Mouse (Mus musculus) lung, embryonic 16.5 days (tissue): Measurements from ENCODE around the gene Ern2. TPM values are rescaled to one million over a fixed set of nuclear protein-coding genes. Genes with fewer than 3 reads are reported as not detected.

Experiments
- ATAC-seq: fragments of 200-750 bp; cut with Nextera tagmentation; 2 replicates; pipeline ENCODE4 v1.8.0; 2017; ENCODE audit warnings: low read depth, mild to moderate bottlenecking, moderate library complexity
- H3K27ac ChIP-seq: fragments of 300-500 bp; sonication (generic); 2 replicates; pipeline ENCODE4 v1.5.1; 2014; ENCODE audit warnings: mild to moderate bottlenecking, control low read depth, low read length
- H3K27me3 ChIP-seq: fragments of 300-500 bp; sonication (generic); 2 replicates; pipeline ENCODE4 v1.6.1; 2014; ENCODE audit warnings: low read depth, low read length, mixed read lengths; ENCODE audit not compliant: control insufficient read depth, insufficient read depth
- H3K36me3 ChIP-seq: fragments of 300-500 bp; sonication (generic); 2 replicates; pipeline ENCODE4 v1.6.1; 2014; ENCODE audit warnings: low read length; ENCODE audit not compliant: control insufficient read depth, insufficient read depth
- H3K4me1 ChIP-seq: fragments of 300-500 bp; sonication (generic); replicated peaks from 2 replicates; pipeline ENCODE4 v1.6.1; 2014; ENCODE audit warnings: low read length, mixed read lengths; ENCODE audit not compliant: control insufficient read depth, insufficient read depth
- H3K4me2 ChIP-seq: fragments of 300-500 bp; sonication (generic); 2 replicates; pipeline ENCODE4 v1.6.1; 2014; ENCODE audit warnings: low read depth, low read length, control low read depth
- H3K4me3 ChIP-seq: fragments of 300-500 bp; sonication (generic); 2 replicates; pipeline ENCODE4 v1.5.1; 2014; ENCODE audit warnings: mild to moderate bottlenecking, low read length, control low read depth
- H3K9ac ChIP-seq: fragments of 300-500 bp; sonication (generic); 2 replicates; pipeline ENCODE4 v1.6.1; 2014; ENCODE audit warnings: low read length, control low read depth
- H3K9me3 ChIP-seq: fragments of 300-500 bp; sonication (generic); 2 replicates; pipeline ENCODE4 v1.6.1; 2016; ENCODE audit warnings: low read length; ENCODE audit not compliant: control insufficient read depth
- WGBS: fragments of 180-500 bp; shearing (Covaris S2); extraction: QIAGEN DNeasy Blood & Tissue Kit; methylation state at CpG from one replicate; pipeline ENCODE4 v1.1.7; 2014; 5-methylcytosine and 5-hydroxymethylcytosine counted together
- polyA plus RNA-seq: library from polyadenylated mRNA; unstranded; fragments of >200 nt; fragmentation: Nextera tagmentation; extraction: Ambion mirVana; gene quantifications from 2 replicates; pipeline ENCODE4 v1.2.1, GENCODE M21; 2015

The Ern2 gene
- 0.34 and 1.2 TPM in 2 replicates for polyA plus RNA-seq

DNA sequence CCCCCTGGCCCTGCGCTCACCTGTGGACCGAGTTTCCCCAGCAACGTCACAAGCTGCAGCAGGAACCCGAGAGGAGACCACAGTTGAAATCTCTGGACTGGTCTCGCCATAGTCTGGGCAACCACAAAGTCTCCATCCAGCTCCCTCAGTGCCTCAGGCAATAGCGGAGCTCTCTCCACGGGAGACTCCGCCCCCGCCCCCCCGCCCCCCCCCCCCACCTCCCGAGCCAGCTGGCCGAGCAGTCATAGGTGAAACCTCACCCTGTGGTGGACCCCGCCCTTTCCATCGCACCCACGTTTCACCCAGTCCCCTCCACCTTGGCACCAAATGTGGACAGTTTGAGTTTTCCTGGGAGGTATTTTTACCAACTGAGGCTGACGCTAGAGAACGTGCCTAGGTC, at the start of gene Ern2:
Ern2 (minus strand) TSS at position 165 of the 400 bp plus-strand sequence.
- no peaks in the 10 kb centered on the region for H3K4me1 ChIP-seq
- H3K9me3 ChIP-seq, result no peaks in the 10 kb centered on the region
- no peak within 1 kb of the TSS for H3K4me3 ChIP-seq
- H3K9ac ChIP-seq, result no peak within 1 kb of the TSS
- no peaks in the 10 kb centered on the region for H3K27me3 ChIP-seq
- 17% methylated on average over 15 of the region's 17 CpGs for WGBS
- no peak for ATAC-seq
- H3K27ac ChIP-seq, result no peak within 1 kb of the TSS
- H3K36me3 ChIP-seq, result no peaks in the 10 kb centered on the region
- H3K4me2 ChIP-seq, result no peak within 1 kb of the TSS

DNA sequence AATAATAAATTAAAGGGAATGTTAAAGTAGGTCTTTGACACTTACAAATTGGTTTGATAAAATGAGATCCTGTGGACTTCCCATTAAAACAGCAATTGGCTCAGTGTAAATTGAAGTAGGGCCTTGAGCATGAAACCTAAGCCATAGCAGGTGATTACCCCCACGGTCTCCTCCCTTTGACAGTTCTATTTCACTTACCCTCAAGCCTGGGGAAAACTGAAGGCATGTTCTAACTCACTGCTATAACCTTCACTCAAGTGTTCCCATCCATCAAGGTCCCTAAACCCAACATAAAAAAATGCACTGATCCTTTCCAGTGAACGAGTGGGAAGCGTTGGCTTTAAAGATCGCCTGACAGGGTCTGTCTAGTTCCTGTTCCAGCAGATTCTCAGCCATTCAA, 44.9 kb upstream of the Ern2 start:
- no peak overlapping the region for H3K4me3 ChIP-seq
- H3K36me3 ChIP-seq, result no peaks in the 10 kb centered on the region
- no peaks in the 10 kb centered on the region for H3K4me1 ChIP-seq
- WGBS, result 70% methylated on average over 4 of the region's 4 CpGs
- H3K27me3 ChIP-seq, result no peaks in the 10 kb centered on the region
- H3K4me2 ChIP-seq, result no peak overlapping the region
- no peak overlapping the region for H3K27ac ChIP-seq
- H3K9ac ChIP-seq, result no peak overlapping the region
- ATAC-seq, result no peak
- no peaks in the 10 kb centered on the region for H3K9me3 ChIP-seq

DNA sequence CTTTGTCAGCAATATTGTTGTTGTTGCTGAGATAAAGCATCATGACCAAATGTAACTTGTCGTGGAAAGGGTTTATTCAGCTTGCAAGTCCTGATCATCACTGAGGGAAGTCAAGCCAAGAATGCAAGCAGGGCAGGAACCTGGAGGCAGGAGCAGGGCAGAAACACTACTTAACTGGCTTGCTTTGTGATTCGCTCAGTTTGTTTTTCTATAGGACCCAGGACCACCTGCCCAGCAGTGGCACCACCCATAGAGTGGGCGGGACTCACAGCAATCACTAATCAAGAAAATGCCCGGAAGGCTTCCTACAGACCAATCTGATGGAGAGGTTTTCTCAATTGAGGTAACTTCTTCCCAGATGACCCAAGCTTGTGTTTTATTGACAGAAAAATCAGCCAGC, 43.9 kb upstream of the Ern2 start:
- ATAC-seq, result no peak
- Histone ChIP-seq H3K4me1 (no peaks in the 10 kb centered on the region), H3K27me3 (no peaks in the 10 kb centered on the region), H3K27ac (no peak overlapping the region), H3K4me2 (no peak overlapping the region), H3K9me3 (no peaks in the 10 kb centered on the region), H3K9ac (no peak overlapping the region), H3K4me3 (no peak overlapping the region), H3K36me3 (no peaks in the 10 kb centered on the region)
- WGBS, result 64% methylated on average over 4 of the region's 4 CpGs

DNA sequence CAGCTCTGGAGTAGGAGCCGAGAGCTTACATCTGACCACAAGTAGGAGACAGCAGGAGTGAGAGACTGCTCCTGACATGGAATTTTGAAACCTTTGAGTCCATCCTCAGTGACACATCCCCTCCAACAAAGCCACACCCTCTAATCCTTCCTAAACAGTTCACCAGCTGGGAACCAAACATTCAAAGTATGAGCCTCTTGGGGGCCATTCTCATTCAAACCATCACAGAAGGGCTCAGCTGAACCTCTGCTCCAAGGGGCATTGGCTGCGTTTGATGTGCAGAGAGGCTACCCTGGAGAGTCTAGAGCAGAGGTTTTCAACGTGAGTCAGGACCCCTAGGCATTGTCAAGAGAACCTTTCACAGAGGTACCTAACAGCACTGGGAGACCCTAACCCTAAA, 43.3 kb upstream of the Ern2 start:
- no peaks in the 10 kb centered on the region for H3K4me1 ChIP-seq
- 51% methylated on average over 3 of the region's 3 CpGs for WGBS
- no peak overlapping the region for H3K4me2 ChIP-seq
- no peak for ATAC-seq
- H3K36me3 ChIP-seq, result no peaks in the 10 kb centered on the region
- no peak overlapping the region for H3K9ac ChIP-seq
- H3K27ac ChIP-seq, result no peak overlapping the region
- no peaks in the 10 kb centered on the region for H3K9me3 ChIP-seq
- H3K4me3 ChIP-seq, result no peak overlapping the region
- H3K27me3 ChIP-seq, result no peaks in the 10 kb centered on the region

DNA sequence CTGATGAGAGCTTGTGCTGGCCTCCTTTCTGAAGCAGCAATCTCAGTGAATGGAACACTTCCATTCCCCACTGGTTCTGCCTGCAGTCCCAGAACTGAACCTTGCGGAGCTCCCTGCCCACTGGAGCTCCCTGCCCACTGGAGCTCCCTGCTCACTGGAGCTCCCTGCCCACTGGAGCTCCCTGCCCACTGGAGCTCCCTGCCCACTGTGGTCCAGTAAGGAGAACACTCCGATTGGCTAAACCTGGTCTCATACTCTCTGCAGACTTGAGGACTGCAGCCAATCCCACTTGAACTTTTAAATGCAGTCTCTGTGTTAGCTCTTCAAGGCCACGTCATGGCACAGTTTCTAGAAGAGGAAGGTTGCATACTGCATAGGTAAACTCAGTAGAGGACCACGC, 40.7 kb upstream of the Ern2 start:
- no peak overlapping the region for H3K4me3 ChIP-seq
- H3K4me1 ChIP-seq, result no peaks in the 10 kb centered on the region
- H3K36me3 ChIP-seq, result no peaks in the 10 kb centered on the region
- WGBS, result 70% methylated on average over 4 of the region's 4 CpGs
- H3K9ac ChIP-seq, result no peak overlapping the region
- no peaks in the 10 kb centered on the region for H3K9me3 ChIP-seq
- H3K4me2 ChIP-seq, result no peak overlapping the region
- no peak overlapping the region for H3K27ac ChIP-seq
- no peak for ATAC-seq
- H3K27me3 ChIP-seq, result no peaks in the 10 kb centered on the region

DNA sequence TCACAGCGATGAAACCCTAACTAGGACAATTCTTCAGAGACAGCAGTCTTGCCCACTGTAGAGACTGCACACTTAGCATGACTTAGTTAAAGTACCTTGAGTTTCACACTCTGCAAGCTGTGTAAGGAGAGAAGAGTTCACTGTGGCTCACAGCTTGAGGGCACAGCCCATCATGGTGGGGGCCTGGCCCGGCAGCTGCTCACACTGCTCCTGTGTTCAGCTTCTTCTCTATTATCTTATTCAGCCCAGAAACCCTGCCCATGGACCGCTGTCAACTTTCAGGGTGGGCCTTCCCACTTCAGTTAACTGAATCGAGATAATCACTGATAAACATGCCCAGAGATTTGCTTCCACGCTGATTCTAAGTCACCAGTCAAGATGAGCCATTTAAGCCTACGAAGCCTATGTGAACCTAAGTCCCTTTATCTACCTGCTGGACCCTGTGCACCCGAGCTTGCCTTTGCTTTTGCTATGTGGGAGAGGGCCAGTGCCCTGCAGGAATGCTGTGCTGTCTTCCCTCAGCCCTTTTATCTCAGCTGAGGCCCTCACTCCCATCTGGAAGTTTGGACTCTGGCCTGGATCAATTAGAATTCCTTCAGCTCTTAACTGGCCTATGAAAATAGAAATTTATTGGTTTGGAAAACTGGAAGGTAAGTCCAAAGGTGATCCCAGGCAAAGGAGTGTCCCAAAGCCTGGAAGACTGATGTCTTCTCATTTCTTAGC, 40.2 kb upstream of the Ern2 start:
- H3K9ac ChIP-seq, result no peak overlapping the region
- no peak overlapping the region for H3K4me2 ChIP-seq
- no peak overlapping the region for H3K4me3 ChIP-seq
- no peaks in the 10 kb centered on the region for H3K4me1 ChIP-seq
- H3K9me3 ChIP-seq, result no peaks in the 10 kb centered on the region
- H3K27me3 ChIP-seq, result no peaks in the 10 kb centered on the region
- H3K27ac ChIP-seq, result no peak overlapping the region
- 66% methylated on average over 7 of the region's 7 CpGs for WGBS
- no peak for ATAC-seq
- H3K36me3 ChIP-seq, result no peaks in the 10 kb centered on the region

DNA sequence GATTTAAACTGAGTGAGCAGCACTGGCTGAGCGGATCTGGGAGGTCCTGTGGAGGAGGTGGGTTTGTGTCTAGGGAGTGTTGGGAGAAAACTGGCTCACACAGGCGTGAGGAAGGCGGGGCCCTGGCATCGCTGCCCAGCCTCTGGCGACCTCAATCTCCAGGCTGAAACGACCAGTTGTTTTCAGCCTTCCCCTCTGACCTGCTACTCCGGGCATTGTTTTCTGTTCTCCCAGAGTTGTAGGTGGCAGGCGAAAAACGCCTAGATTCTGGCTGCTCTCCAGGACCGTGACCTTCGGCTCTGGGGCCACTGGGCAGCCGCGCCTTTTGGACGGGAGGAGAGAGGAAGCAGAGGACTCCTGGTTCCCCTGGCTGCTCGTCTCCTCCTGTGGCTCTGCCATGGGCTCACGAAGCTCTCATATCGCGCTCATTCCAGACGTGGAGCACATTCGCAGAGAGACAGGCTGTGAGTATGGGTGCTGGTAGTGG, 33.4 kb upstream of the Ern2 start, which contains the start of gene Chp2:
Chp2 (plus strand) TSS at position 182 of the 487 bp plus-strand sequence.
- 13% methylated on average over 20 of the region's 20 CpGs for WGBS
- no peak within 1 kb of the TSS for H3K9ac ChIP-seq

DNA sequence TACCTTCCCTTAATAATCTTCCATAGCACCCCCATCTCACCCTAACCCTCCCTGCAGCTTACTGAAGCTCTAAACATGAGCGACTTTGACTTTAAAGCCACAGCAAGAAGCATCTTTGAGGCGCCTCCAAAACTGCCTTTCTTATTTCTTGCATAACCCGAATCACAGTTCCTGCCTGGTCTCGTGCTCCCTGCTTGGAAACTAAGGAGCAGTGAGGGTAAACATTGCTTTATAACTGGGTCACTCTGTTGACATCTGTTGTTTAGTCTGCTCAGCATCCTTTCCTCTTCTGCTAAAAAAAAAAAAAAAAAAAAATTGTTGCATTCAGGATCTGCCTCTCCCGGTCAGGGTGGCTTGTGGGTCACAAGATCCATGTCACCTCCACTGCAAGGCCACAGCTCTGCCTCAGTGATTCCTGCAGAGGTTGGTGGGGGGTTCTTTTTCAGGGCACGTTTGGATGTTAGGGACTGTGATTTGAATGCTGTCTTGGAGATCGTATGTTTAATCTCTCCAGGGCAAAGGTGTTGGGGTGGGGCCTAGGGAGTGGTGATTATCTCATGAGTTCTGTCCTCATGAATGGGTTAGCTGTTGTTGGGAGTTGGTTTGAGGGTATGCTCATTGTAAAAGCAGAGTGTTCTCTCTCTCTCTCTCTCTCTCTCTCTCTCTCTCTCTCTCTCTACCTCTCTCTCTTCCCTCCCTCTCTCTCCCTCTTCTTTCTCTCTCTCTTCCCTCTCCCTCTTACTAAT, 22.4 kb upstream of the Ern2 start:
- no peak overlapping the region for H3K4me2 ChIP-seq
- no peaks in the 10 kb centered on the region for H3K4me1 ChIP-seq
- WGBS, result 29% methylated on average over 7 of the region's 7 CpGs
- no peaks in the 10 kb centered on the region for H3K36me3 ChIP-seq
- H3K27me3 ChIP-seq, result no peaks in the 10 kb centered on the region
- no peak overlapping the region for H3K27ac ChIP-seq
- no peak overlapping the region for H3K4me3 ChIP-seq
- peak; percentile 54; the same call in 1 of the 2 replicates for ATAC-seq
- H3K9ac ChIP-seq, result no peak overlapping the region
- no peaks in the 10 kb centered on the region for H3K9me3 ChIP-seq

More for the DNA sequence above, 33.4 kb upstream of the Ern2 start, which contains the start of gene Chp2:
- Histone ChIP-seq H3K27ac (no peak within 1 kb of the TSS), H3K4me3 (peak within 1 kb of the TSS; percentile 26), H3K27me3 (no peaks in the 10 kb centered on the region; the same call in 1 of the 2 replicates), H3K4me1 (peaks cover 3% of the 10 kb centered on the region), H3K9me3 (no peaks in the 10 kb centered on the region), H3K4me2 (peak within 1 kb of the TSS; percentile 54), H3K36me3 (no peaks in the 10 kb centered on the region)
- ATAC-seq, result peak; percentile 62

DNA sequence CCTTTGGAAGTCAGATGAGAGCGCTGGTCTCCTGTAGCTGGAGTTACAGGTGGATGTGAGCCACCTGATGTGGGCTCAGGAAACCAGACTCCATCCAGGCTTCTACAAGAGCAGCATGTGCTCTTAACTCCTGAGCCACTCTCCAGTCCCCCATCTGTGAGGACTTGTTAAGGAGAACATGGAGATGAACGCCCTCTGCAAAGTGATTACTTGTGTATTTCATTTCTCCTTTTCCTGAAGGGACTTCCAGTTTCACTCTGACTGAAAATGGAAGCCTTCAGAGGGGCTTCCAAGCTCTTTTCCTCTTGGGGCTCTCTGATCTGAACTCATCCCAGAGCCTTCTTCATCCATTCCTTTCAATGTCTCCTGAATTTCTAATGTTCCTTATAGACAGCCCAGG, 20.1 kb upstream of the Ern2 start:
- Histone ChIP-seq H3K9me3 (no peaks in the 10 kb centered on the region), H3K36me3 (no peaks in the 10 kb centered on the region), H3K9ac (no peak overlapping the region), H3K4me3 (no peak overlapping the region), H3K27ac (no peak overlapping the region), H3K4me2 (no peak overlapping the region), H3K27me3 (no peaks in the 10 kb centered on the region), H3K4me1 (no peaks in the 10 kb centered on the region)
- no peak for ATAC-seq
- 51% methylated on average over 2 of the region's 2 CpGs for WGBS
